Mouse (Mus musculus): ENCODE data around the gene Herc4. TPM values are rescaled to one million over a fixed set of nuclear protein-coding genes. Genes with fewer than 3 reads are reported as not detected.

Gene Herc4
- polyA plus RNA-seq (2012; ENCODE audit: low replicate concordance), result 18.2 and 18.3 TPM in 2 replicates

GRCm38 (mm10) chr10:63243493-63244054, at the start of gene Herc4:
TSS of gene Herc4 (plus strand) at chr10:63243810.

GRCm38 (mm10) chr10:63203728-63204127, 39.9 kb upstream of the Herc4 start, which contains the start of gene Mypn:
TSS of gene Mypn (minus strand) at chr10:63203952.

Other genes with a start within 250 kb of the Herc4 start
- gene Hnrnph3, start 219.6 kb upstream of the Herc4 start, polyA plus RNA-seq (2012; ENCODE audit: low replicate concordance), result 6.5 and 6.9 TPM in 2 replicates
- gene Pbld2, start 219.5 kb upstream of the Herc4 start, polyA plus RNA-seq (2012; ENCODE audit: low replicate concordance), result not detected in 2 replicates
- 0.16 TPM in 1 of 2 replicates, not detected in the other for gene Pbld1, start 183.6 kb upstream of the Herc4 start, polyA plus RNA-seq (2012; ENCODE audit: low replicate concordance)
- gene Atoh7, start 144.2 kb upstream of the Herc4 start, polyA plus RNA-seq (2012; ENCODE audit: low replicate concordance), result not detected in 2 replicates
- gene Mypn, start 39.9 kb upstream of the Herc4 start, polyA plus RNA-seq (2012; ENCODE audit: low replicate concordance), result not detected in 2 replicates
- gene Sirt1, start 137.9 kb downstream of the Herc4 start, polyA plus RNA-seq (2012; ENCODE audit: low replicate concordance), result 4.5 and 4.8 TPM in 2 replicates
- 0.07 and 0.57 TPM in 2 replicates for gene Dnajc12, start 138.6 kb downstream of the Herc4 start, polyA plus RNA-seq (2012; ENCODE audit: low replicate concordance)
- gene Gm7075, start 178.0 kb downstream of the Herc4 start, polyA plus RNA-seq (2012; ENCODE audit: low replicate concordance), result 1.1 TPM in 1 of 2 replicates, not detected in the other
- not detected in 2 replicates for gene Ctnna3, start 186.3 kb downstream of the Herc4 start, polyA plus RNA-seq (2012; ENCODE audit: low replicate concordance)

Measured in leukemia stem cell, adult 10-12 weeks (primary cell).